Mouse (Mus musculus): ENCODE data around the gene Tub. TPM values are rescaled to one million over a fixed set of nuclear protein-coding genes. Genes with fewer than 3 reads are reported as not detected.

The Tub gene
- polyA plus RNA-seq, 1 experiment, result 1.7 TPM

GRCm38 (mm10) chr7:108985934-108986708, 36.0 kb downstream of the Tub start:
- no peak for DNase-seq (ENCODE audit: low spot score)

GRCm38 (mm10) chr7:108991207-108991606, 41.1 kb downstream of the Tub start:
- DNase-seq (ENCODE audit: low spot score), result peak; percentile 8

- DNase-seq (ENCODE audit: low spot score), result peak; percentile 18
These were observed 43.1 kb downstream of the Tub start for GRCm38 (mm10) chr7:108993230-108993629.

- DNase-seq (ENCODE audit: low spot score), result peak; percentile 14
These were observed 43.7 kb downstream of the Tub start for GRCm38 (mm10) chr7:108993881-108994291.

- DNase-seq (ENCODE audit: low spot score), result no peak
These were observed 46.0 kb downstream of the Tub start for GRCm38 (mm10) chr7:108996156-108996555.

GRCm38 (mm10) chr7:109000315-109000954, 50.3 kb downstream of the Tub start:
- DNase-seq (ENCODE audit: low spot score), result no peak

- DNase-seq (ENCODE audit: low spot score), result no peak
These were observed 51.8 kb downstream of the Tub start for GRCm38 (mm10) chr7:109001971-109002370.

- no peak for DNase-seq (ENCODE audit: low spot score)
These were observed 53.5 kb downstream of the Tub start for GRCm38 (mm10) chr7:109003653-109004052.

GRCm38 (mm10) chr7:109009260-109009659, 59.1 kb downstream of the Tub start:
- DNase-seq (ENCODE audit: low spot score), result no peak

- no peak for DNase-seq (ENCODE audit: low spot score)
These were observed 60.8 kb downstream of the Tub start for GRCm38 (mm10) chr7:109010720-109011595.

- no peak for DNase-seq (ENCODE audit: low spot score)
These were observed 61.5 kb downstream of the Tub start for GRCm38 (mm10) chr7:109011596-109012180.

GRCm38 (mm10) chr7:109012575-109012974, 62.4 kb downstream of the Tub start:
- DNase-seq (ENCODE audit: low spot score), result no peak

GRCm38 (mm10) chr7:109012998-109013625, 63.0 kb downstream of the Tub start:
- no peak for DNase-seq (ENCODE audit: low spot score)

GRCm38 (mm10) chr7:109014851-109015250, 64.7 kb downstream of the Tub start:
- no peak for DNase-seq (ENCODE audit: low spot score)

GRCm38 (mm10) chr7:109016378-109016923, 66.3 kb downstream of the Tub start:
- no peak for DNase-seq (ENCODE audit: low spot score)

GRCm38 (mm10) chr7:109019243-109019642, 69.1 kb downstream of the Tub start:
- DNase-seq (ENCODE audit: low spot score), result no peak

GRCm38 (mm10) chr7:109021428-109021827, 71.3 kb downstream of the Tub start:
- peak; percentile 44 for DNase-seq (ENCODE audit: low spot score)

GRCm38 (mm10) chr7:109025743-109026142, 75.6 kb downstream of the Tub start:
- DNase-seq (ENCODE audit: low spot score), result no peak

- DNase-seq (ENCODE audit: low spot score), result no peak
These were observed 76.8 kb downstream of the Tub start for GRCm38 (mm10) chr7:109026976-109027375.

GRCm38 (mm10) chr7:109027721-109028120, 77.6 kb downstream of the Tub start:
- DNase-seq (ENCODE audit: low spot score), result no peak

- no peak for DNase-seq (ENCODE audit: low spot score)
These were observed 78.1 kb downstream of the Tub start for GRCm38 (mm10) chr7:109028204-109028603.
